Mouse (Mus musculus) liver, embryonic 14.5 days (tissue): ENCODE measurements at regions not wholly inside any gene's neighbourhood (a gene's known extent, or its start where the extent isn't known, plus 50 kb on each side); places are given as distances from the start of the nearest gene placed in this dataset.

Experiments
- ATAC-seq: fragments of 200-750 bp; cut with Nextera tagmentation; 2 replicates; pipeline ENCODE4 v1.8.0; 2017; ENCODE audit warnings: moderate number of reproducible peaks, mild to moderate bottlenecking, moderate library complexity; ENCODE audit not compliant: insufficient read depth
- DNase-seq, 3 experiments: peaks; one replicate each; pipeline ENCODE4 v3.0.0-alpha.2; 2012 to 2013; ENCODE audit warnings: low read depth in 3 of 3, low spot score in 3 of 3
- H3K27ac ChIP-seq: fragments of 300-500 bp; sonication (generic); 2 replicates; pipeline ENCODE4 v1.5.1; 2014; ENCODE audit warnings: moderate library complexity, mild to moderate bottlenecking, control low read depth, inconsistent platforms
- H3K27me3 ChIP-seq: fragments of 300-500 bp; sonication (generic); 2 replicates; pipeline ENCODE4 v1.6.1; 2014; ENCODE audit warnings: mild to moderate bottlenecking, low read length, moderate library complexity; ENCODE audit not compliant: control insufficient read depth, insufficient read depth
- H3K36me3 ChIP-seq: fragments of 300-500 bp; sonication (generic); replicated peaks from 2 replicates; pipeline ENCODE4 v1.6.1; 2014; ENCODE audit warnings: low read depth; ENCODE audit not compliant: control insufficient read depth, insufficient read depth
- H3K4me1 ChIP-seq, 2 experiments: fragments of 200-500 bp in 1 of 2; fragments of 300-500 bp in 1 of 2; sonication (generic) in 1 of 2; replicated peaks; 2 replicates each; pipeline ENCODE4 v1.6.1; 2012 to 2014; ENCODE audit warnings: antibody characterized with exemption in 1 of 2, inconsistent platforms in 1 of 2, low read length in 1 of 2; ENCODE audit not compliant: control insufficient read depth in 2 of 2, insufficient read depth in 2 of 2
- H3K4me2 ChIP-seq: fragments of 300-500 bp; sonication (generic); 2 replicates; pipeline ENCODE4 v1.6.1; 2014; ENCODE audit warnings: low read depth, mild to moderate bottlenecking, control low read depth, moderate library complexity
- H3K4me3 ChIP-seq, 2 experiments: fragments of 200-500 bp in 1 of 2; fragments of 300-500 bp in 1 of 2; sonication (generic) in 1 of 2; 2 replicates each; pipeline ENCODE4 v1.5.1; 2012 to 2014; ENCODE audit warnings: low read depth in 2 of 2, low read length in 2 of 2, mild to moderate bottlenecking in 2 of 2, control low read depth in 1 of 2, inconsistent platforms in 1 of 2, moderate library complexity in 1 of 2; ENCODE audit not compliant: insufficient read depth in 1 of 2
- H3K9ac ChIP-seq: fragments of 300-500 bp; sonication (generic); replicated peaks from 2 replicates; pipeline ENCODE4 v1.6.1; 2014; ENCODE audit warnings: mild to moderate bottlenecking, control low read depth, moderate library complexity
- H3K9me3 ChIP-seq: fragments of 300-500 bp; sonication (generic); 2 replicates; pipeline ENCODE4 v1.6.1; 2016; ENCODE audit warnings: low read length, mixed read lengths; ENCODE audit not compliant: control insufficient read depth
- CTCF ChIP-seq: IDR thresholded peaks from 2 replicates; pipeline ENCODE4 v1.5.1; 2016; ENCODE audit warnings: antibody characterized with exemption, low read depth, control low read depth
- EP300 ChIP-seq: IDR thresholded peaks from 2 replicates; pipeline ENCODE4 v1.6.1; 2016; ENCODE audit warnings: antibody characterized with exemption, low read depth
- WGBS: fragments of 180-500 bp; shearing (Covaris S2); extraction: QIAGEN DNeasy Blood & Tissue Kit; methylation state at CpG from one replicate; pipeline ENCODE4 v1.1.7; 2014; ENCODE audit not compliant: insufficient replicate concordance; 5-methylcytosine and 5-hydroxymethylcytosine counted together

- DNase-seq = no peak
- 76% methylated on average over 6 of the region's 6 CpGs for WGBS
- H3K27ac ChIP-seq = no peak overlapping the region
These were observed 58.8 kb downstream of the 1700009N14Rik start for GRCm38 (mm10) chr4:39508866-39509265.

GRCm38 (mm10) chr4:39527492-39527891 lies 77.4 kb downstream of the 1700009N14Rik start:
- DNase-seq = no peak

More at GRCm38 (mm10) chr4:39508866-39509265, 58.8 kb downstream of the 1700009N14Rik start:
- no peaks in the 10 kb centered on the region for H3K4me1 ChIP-seq
- H3K4me2 ChIP-seq = no peak overlapping the region
- no peaks in the 10 kb centered on the region for H3K27me3 ChIP-seq
- no peak overlapping the region for H3K4me3 ChIP-seq
- TF ChIP-seq CTCF = no peak
- no peak for TF ChIP-seq EP300
- ATAC-seq = no peak
- H3K9me3 ChIP-seq = no peaks in the 10 kb centered on the region
- H3K36me3 ChIP-seq = no peaks in the 10 kb centered on the region
- H3K9ac ChIP-seq = no peak overlapping the region

DNA sequence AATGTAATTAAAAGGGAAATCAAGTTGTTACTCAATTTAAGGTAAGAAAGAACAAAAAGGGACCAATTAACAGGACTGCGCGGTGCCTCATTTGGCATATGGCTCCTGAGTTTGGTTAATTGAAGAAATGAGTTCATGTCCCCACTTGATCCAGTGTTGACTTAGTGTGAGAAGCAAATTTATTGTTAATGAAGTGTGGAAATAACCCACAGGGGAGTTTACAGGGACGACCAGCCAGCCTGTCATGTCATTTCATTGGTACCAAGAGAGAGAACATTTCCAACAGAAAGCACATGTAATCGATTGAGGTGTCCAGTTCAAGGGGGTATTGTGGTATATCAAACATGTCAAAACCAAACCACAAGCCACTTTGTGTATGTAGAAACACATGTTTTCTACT lies 78.6 kb downstream of the 1700009N14Rik start:
- DNase-seq = no peak
- TF ChIP-seq CTCF (no peak), EP300 (no peak)
- ATAC-seq = no peak
- 62% methylated on average over 4 of the region's 4 CpGs for WGBS
- Histone ChIP-seq H3K36me3 (no peaks in the 10 kb centered on the region), H3K27me3 (no peaks in the 10 kb centered on the region), H3K9ac (no peak overlapping the region), H3K27ac (no peak overlapping the region), H3K4me2 (no peak overlapping the region), H3K4me1 (no peaks in the 10 kb centered on the region), H3K4me3 (no peak overlapping the region), H3K9me3 (no peaks in the 10 kb centered on the region)

More at GRCm38 (mm10) chr4:39527492-39527891, 77.4 kb downstream of the 1700009N14Rik start:
- Histone ChIP-seq H3K9ac (no peak overlapping the region), H3K4me2 (no peak overlapping the region), H3K4me1 (no peaks in the 10 kb centered on the region), H3K9me3 (no peaks in the 10 kb centered on the region), H3K36me3 (no peaks in the 10 kb centered on the region), H3K4me3 (no peak overlapping the region), H3K27me3 (no peaks in the 10 kb centered on the region), H3K27ac (no peak overlapping the region)
- no peak for ATAC-seq
- WGBS = 48% methylated on average over 2 of the region's 2 CpGs
- TF ChIP-seq CTCF (no peak), EP300 (no peak)

DNA sequence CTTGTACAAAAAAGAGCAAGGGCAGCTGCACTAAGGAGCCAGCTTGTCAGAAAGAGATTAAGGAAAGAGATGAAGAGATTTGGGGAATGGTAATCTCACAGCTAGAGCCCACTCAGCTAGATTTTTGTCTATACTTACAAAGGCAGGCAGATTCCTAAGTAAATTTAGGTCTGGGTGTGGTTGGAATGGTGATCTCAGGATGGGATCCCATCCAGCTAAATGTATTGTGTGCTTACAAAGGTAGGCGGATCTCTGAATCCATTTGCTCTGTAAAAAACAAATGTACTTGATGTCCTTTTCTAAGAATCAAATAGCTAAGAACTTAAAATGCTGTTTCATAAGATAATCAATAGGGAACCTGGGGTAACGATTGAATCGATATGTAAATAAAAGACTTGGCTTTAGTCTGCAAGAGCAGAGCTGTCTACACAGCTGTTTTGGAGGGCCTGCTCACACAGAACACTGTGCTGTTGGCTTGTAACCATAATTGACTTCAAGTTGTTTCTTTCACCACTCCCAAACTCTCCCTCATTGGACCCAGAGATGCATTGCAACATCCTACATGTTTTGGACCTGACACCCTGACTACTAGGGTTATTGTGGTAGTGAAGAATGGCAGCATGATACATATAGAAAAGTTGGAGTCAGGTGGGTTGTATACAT lies 106.1 kb downstream of the 1700009N14Rik start:
- ATAC-seq (no peak), DNase-seq (no peak)
- Histone ChIP-seq H3K9me3 (no peaks in the 10 kb centered on the region), H3K36me3 (no peaks in the 10 kb centered on the region), H3K27me3 (no peaks in the 10 kb centered on the region), H3K4me1 (no peaks in the 10 kb centered on the region), H3K27ac (no peak overlapping the region), H3K4me2 (no peak overlapping the region), H3K4me3 (no peak overlapping the region), H3K9ac (no peak overlapping the region)
- WGBS = 72% methylated on average over 3 of the region's 3 CpGs
- no peak for TF ChIP-seq CTCF
- no peak for TF ChIP-seq EP300

- H3K4me3 ChIP-seq = no peak overlapping the region
- no peaks in the 10 kb centered on the region for H3K36me3 ChIP-seq
- DNase-seq (no peak), ATAC-seq (no peak)
- no peak overlapping the region for H3K9ac ChIP-seq
- H3K4me2 ChIP-seq = no peak overlapping the region
- no peaks in the 10 kb centered on the region for H3K9me3 ChIP-seq
- H3K27ac ChIP-seq = no peak overlapping the region
- no peaks in the 10 kb centered on the region for H3K4me1 ChIP-seq
- no peaks in the 10 kb centered on the region for H3K27me3 ChIP-seq
- 54% methylated on average over 2 of the region's 2 CpGs for WGBS
- TF ChIP-seq CTCF (no peak), EP300 (no peak)
These were observed 147.3 kb downstream of the 1700009N14Rik start for GRCm38 (mm10) chr4:39597426-39597825.
